Mouse (Mus musculus): ENCODE data around the gene Kcnmb1. TPM values are rescaled to one million over a fixed set of nuclear protein-coding genes. Genes with fewer than 3 reads are reported as not detected.
A peak's percentile ranks its signal among the peaks of the same experiment; 100 is the strongest.

Kcnmb1 gene
- total and polyA plus RNA-seq, 3 experiments: 0.04 to 0.49 (median 0.09) TPM

GRCm38 (mm10) chr11:33967708-33968107 is 4.9 kb downstream of the Kcnmb1 start:
- H3K27me3 ChIP-seq (replicated peaks): no peaks in the 10 kb centered on the region
- H3K9me3 ChIP-seq (replicated peaks; ENCODE audit: low read length): no peaks in the 10 kb centered on the region
- TF ChIP-seq TCF12 (IDR thresholded peaks at IDR 0.05; ENCODE audit: low read depth, low read length) (no peak), GABPA (IDR thresholded peaks at IDR 0.05; ENCODE audit: insufficient replicate concordance, low read depth, low read length) (no peak), BHLHE40 (IDR thresholded peaks at IDR 0.05; ENCODE audit: low read depth, low read length) (peak; percentile 59), ETS1 (conservative IDR thresholded peaks at IDR 0.05; ENCODE audit: low read depth, low read length) (peak; percentile 40; the same call in 1 of the 2 replicates), MYC (IDR thresholded peaks at IDR 0.05; ENCODE audit: low read depth, low read length) (no peak), MAZ (IDR thresholded peaks at IDR 0.05; ENCODE audit: low read depth, low read length) (no peak), SIN3A (IDR thresholded peaks at IDR 0.05; ENCODE audit: low read length) (no peak), SMC3 (IDR thresholded peaks at IDR 0.05; ENCODE audit: low read depth, low read length) (no peak), NELFE (IDR thresholded peaks at IDR 0.05; ENCODE audit: low read depth, low read length) (no peak), MEF2A (IDR thresholded peaks at IDR 0.05; ENCODE audit: borderline replicate concordance, low read depth, low read length) (no peak), MAFK (IDR thresholded peaks at IDR 0.05; ENCODE audit: insufficient replicate concordance, low read length) (0 out of 2 replicates have a peak, but pooled peaks have one; percentile 5), POLR2AphosphoS2 (IDR thresholded peaks at IDR 0.05; ENCODE audit: low read depth, low read length) (no peak), MAX (IDR thresholded peaks at IDR 0.05; ENCODE audit: low read length) (peak; percentile 48; the same call in 1 of the 2 replicates), POLR2A (IDR thresholded peaks at IDR 0.05; ENCODE audit: low read depth, low read length) (no peak), E2F4 (IDR thresholded peaks at IDR 0.05; ENCODE audit: insufficient replicate concordance, low read depth, low read length) (no peak), HCFC1 (IDR thresholded peaks at IDR 0.05; ENCODE audit: low read depth, low read length) (no peak), NRF1 (IDR thresholded peaks at IDR 0.05; ENCODE audit: low read depth, low read length) (no peak), TBP (conservative IDR thresholded peaks at IDR 0.05; ENCODE audit: low read depth, low read length) (no peak), ZC3H11A (IDR thresholded peaks at IDR 0.05; ENCODE audit: low read depth, low read length) (no peak), IRF4 (IDR thresholded peaks at IDR 0.05; ENCODE audit: low read depth, low read length) (no peak), MXI1 (IDR thresholded peaks at IDR 0.05; ENCODE audit: low read depth, low read length) (no peak), EP300 (IDR thresholded peaks at IDR 0.05; ENCODE audit: low read length) (peak; percentile 65), PAX5 (IDR thresholded peaks at IDR 0.05; ENCODE audit: low read length) (no peak), RAD21 (IDR thresholded peaks at IDR 0.05; ENCODE audit: low read depth, low read length) (no peak), USF1 (IDR thresholded peaks at IDR 0.05; ENCODE audit: low read depth, low read length) (no peak), JUND (conservative IDR thresholded peaks at IDR 0.05; ENCODE audit: low read depth, low read length) (no peak), CHD1 (IDR thresholded peaks at IDR 0.05; ENCODE audit: low read depth, low read length) (no peak), CHD2 (IDR thresholded peaks at IDR 0.05; ENCODE audit: low read length) (no peak), ELF1 (IDR thresholded peaks at IDR 0.05; ENCODE audit: low read depth, low read length) (peak; percentile 52; the same call in 1 of the 2 replicates), JUN (IDR thresholded peaks at IDR 0.05; ENCODE audit: insufficient read depth, low read depth, low read length) (no peak), ZMIZ1 (IDR thresholded peaks at IDR 0.05; ENCODE audit: low read depth, low read length) (no peak), UBTF (IDR thresholded peaks at IDR 0.05; ENCODE audit: low read depth, low read length) (no peak)
- dilution Hi-C loops (cut with MboI; ENCODE audit: extremely low pct_ligation_motif_present, extremely low pct_unique_long_range_greater_than_20kb, low sequenced_read_pairs) (no loop called here), in situ Hi-C loops (cut with MboI; ENCODE audit: low pct_ligation_motif_present, low pct_unique_long_range_greater_than_20kb, low sequenced_read_pairs) (loop anchor here (25.0 kb wide), 1 partner anchor 245 kb away; the partner anchor contains the start of gene Foxi1)
- peak; percentile 90 for DNase-seq (ENCODE audit: extremely low read depth)
- peaks cover 13 to 46% of the 10 kb centered on the region in 2 experiments for H3K4me1 ChIP-seq (ENCODE audit: control insufficient read depth in 1 of 2, insufficient read depth in 2 of 2)
- no peak overlapping the region for H3K9ac ChIP-seq (ENCODE audit: insufficient read depth, low read depth)
- H3K79me2 ChIP-seq (replicated peaks; ENCODE audit: control insufficient read depth, extremely low read depth, insufficient read depth, poor library complexity, severe bottlenecking): no peaks in the 10 kb centered on the region
- no peak overlapping the region for H3K4me3 ChIP-seq (replicated peaks in 1 of 3; ENCODE audit: low read depth in 2 of 3, low read length in 2 of 3, poor library complexity in 1 of 3)
- H3K4me2 ChIP-seq (ENCODE audit: insufficient read depth, low read depth, poor library complexity, severe bottlenecking): peak overlapping the region; percentile 7
- no peak overlapping the region for H3K27ac ChIP-seq (ENCODE audit: insufficient read depth, low read depth)
- H3K36me3 ChIP-seq (replicated peaks in 1 of 2; ENCODE audit: control insufficient read depth in 1 of 2, insufficient read depth in 1 of 2, low read length in 1 of 2): no peaks in the 10 kb centered on the region

Measured in CH12.LX (cell line).